Mouse (Mus musculus): ENCODE measurements around the gene Efhd2. TPM values are rescaled to one million over a fixed set of nuclear protein-coding genes. Genes with fewer than 3 reads are reported as not detected.

Efhd2 gene
- 45.3 and 51.3 TPM in 2 replicates for polyA plus RNA-seq (2015; fragmentation: Nextera tagmentation; extraction: Ambion mirVana)

DNA sequence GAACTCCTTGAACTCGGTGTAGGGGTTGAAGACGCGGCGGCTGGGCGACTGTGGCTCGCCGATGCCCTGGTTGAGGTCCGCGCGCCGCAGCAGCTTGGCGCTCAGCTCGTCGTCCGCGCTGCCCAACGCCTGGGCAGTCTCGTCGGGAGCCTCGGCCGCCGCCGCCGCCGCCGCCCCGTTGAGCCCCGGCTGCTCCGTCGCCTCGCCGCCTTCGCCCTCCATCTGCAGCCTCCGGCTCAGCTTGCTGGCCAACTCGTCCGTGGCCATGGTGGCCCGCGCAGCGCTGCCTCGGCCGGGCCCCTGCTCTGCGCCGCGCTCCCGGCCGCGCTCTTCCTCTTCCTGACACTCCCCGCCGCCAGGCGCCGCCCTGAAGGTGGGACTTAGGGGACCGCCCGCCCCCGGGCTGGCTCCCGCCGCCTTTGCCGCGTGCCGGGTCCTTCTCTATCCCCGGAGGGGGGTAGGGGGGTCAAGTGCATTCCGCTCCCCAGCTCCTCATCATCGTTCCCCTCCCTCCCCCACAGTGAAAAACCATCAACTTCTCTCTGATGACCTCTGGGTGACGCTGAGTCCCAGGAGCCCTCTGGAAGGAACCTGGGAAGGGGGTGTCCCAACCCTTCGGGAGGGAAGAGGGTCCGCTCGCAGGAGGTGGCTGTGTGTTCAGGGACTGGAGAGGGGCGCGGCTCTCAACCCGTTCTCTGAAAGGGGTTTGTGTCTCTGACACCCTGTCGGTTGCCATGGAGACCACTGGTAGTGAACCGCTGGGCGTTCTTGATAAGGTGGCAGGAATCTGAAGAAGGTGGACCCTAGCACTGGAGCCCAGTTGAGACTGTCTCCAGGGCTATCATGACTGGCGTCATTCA, at the start of gene Efhd2:
TSS of gene Efhd2 (minus strand) at position 320 of the 860 bp plus-strand sequence.

GRCm38 (mm10) chr4:141845999-141846398, 28.7 kb downstream of the Efhd2 start, which contains the start of gene Ctrc:
Gene Ctrc, minus strand, starts transcription at chr4:141846359.

GRCm38 (mm10) chr4:141826060-141826459, 48.7 kb downstream of the Efhd2 start, which contains the start of gene Cela2a:
Gene Cela2a, minus strand, starts transcription at chr4:141826160.

Other genes with a start within 250 kb of the Efhd2 start
- 5.7 and 7.2 TPM in 2 replicates for gene Plekhm2, start 210.0 kb downstream of the Efhd2 start, polyA plus RNA-seq (2015; fragmentation: Nextera tagmentation; extraction: Ambion mirVana)
- gene Rsc1a1, start 189.3 kb downstream of the Efhd2 start, polyA plus RNA-seq (2015; fragmentation: Nextera tagmentation; extraction: Ambion mirVana) = not detected in 2 replicates
- 9.7 and 17.0 TPM in 2 replicates for gene Ddi2, start 151.5 kb downstream of the Efhd2 start, polyA plus RNA-seq (2015; fragmentation: Nextera tagmentation; extraction: Ambion mirVana)
- 7.0 and 7.7 TPM in 2 replicates for gene Agmat, start 128.2 kb downstream of the Efhd2 start, polyA plus RNA-seq (2015; fragmentation: Nextera tagmentation; extraction: Ambion mirVana)
- gene Dnajc16, start 84.0 kb downstream of the Efhd2 start, polyA plus RNA-seq (2015; fragmentation: Nextera tagmentation; extraction: Ambion mirVana) = 3.3 and 5.2 TPM in 2 replicates
- gene Casp9, start 81.3 kb downstream of the Efhd2 start, polyA plus RNA-seq (2015; fragmentation: Nextera tagmentation; extraction: Ambion mirVana) = 13.7 and 20.1 TPM in 2 replicates
- 0.12 and 0.39 TPM in 2 replicates for gene Cela2a, start 48.8 kb downstream of the Efhd2 start, polyA plus RNA-seq (2015; fragmentation: Nextera tagmentation; extraction: Ambion mirVana)
- not detected in 2 replicates for gene Ctrc, start 28.6 kb downstream of the Efhd2 start, polyA plus RNA-seq (2015; fragmentation: Nextera tagmentation; extraction: Ambion mirVana)
- gene Fhad1, start 140.2 kb upstream of the Efhd2 start, polyA plus RNA-seq (2015; fragmentation: Nextera tagmentation; extraction: Ambion mirVana) = 1.3 and 1.4 TPM in 2 replicates
- 12.8 and 13.8 TPM in 2 replicates for gene Tmem51, start 209.4 kb upstream of the Efhd2 start, polyA plus RNA-seq (2015; fragmentation: Nextera tagmentation; extraction: Ambion mirVana)

Data from adrenal gland, postnatal 0 days (tissue).